Mouse (Mus musculus) erythroblast, embryonic 14.5 days (primary cell): ENCODE measurements around the gene Scpep1.

Source experiments
- GATA1 ChIP-seq: IDR thresholded peaks from 2 replicates; pipeline ENCODE4 v1.6.1; 2012; ENCODE audit warnings: low read length, inconsistent platforms, mixed read lengths
- TAL1 ChIP-seq: IDR thresholded peaks from 3 replicates; pipeline ENCODE4 v1.6.1; 2012; ENCODE audit warnings: low read length, inconsistent platforms, mixed read lengths

GRCm38 (mm10) chr11:88998974-88999722, 43.9 kb upstream of the Scpep1 start, which contains the start of gene Trim25:
- TF ChIP-seq TAL1 (no peak), GATA1 (no peak)
